Mouse (Mus musculus) stomach, postnatal 0 days (tissue): ENCODE measurements around the gene Vamp3. TPM values are rescaled to one million over a fixed set of nuclear protein-coding genes. Genes with fewer than 3 reads are reported as not detected.
A peak's percentile ranks its signal among the peaks of the same experiment; 100 is the strongest.
"Not testable (repeated sequence)": the region's sequence is repeated elsewhere in the genome, so short reads cannot be mapped to it uniquely, and the experiment has no call there.

Experiments
- ATAC-seq: fragments of 200-750 bp; cut with Nextera tagmentation; 2 replicates; pipeline ENCODE4 v1.8.0; 2017; ENCODE audit not compliant: low FRiP score, low TSS enrichment
- DNase-seq: peaks from one replicate; pipeline ENCODE4 v3.0.0-alpha.2; 2016; ENCODE audit warnings: low spot score
- H3K27ac ChIP-seq: fragments of 300-500 bp; sonication (generic); replicated peaks from 2 replicates; pipeline ENCODE4 v1.5.1; 2014; ENCODE audit warnings: mild to moderate bottlenecking, control low read depth
- H3K27me3 ChIP-seq: fragments of 300-500 bp; sonication (generic); 2 replicates; pipeline ENCODE4 v1.6.1; 2014; ENCODE audit warnings: low read length; ENCODE audit not compliant: control insufficient read depth, insufficient read depth
- H3K36me3 ChIP-seq: fragments of 300-500 bp; sonication (generic); 2 replicates; pipeline ENCODE4 v1.6.1; 2014; ENCODE audit warnings: low read length, mixed read lengths; ENCODE audit not compliant: control insufficient read depth, insufficient read depth
- H3K4me1 ChIP-seq: fragments of 300-500 bp; sonication (generic); replicated peaks from 2 replicates; pipeline ENCODE4 v1.6.1; 2014; ENCODE audit warnings: antibody characterized with exemption; ENCODE audit not compliant: control insufficient read depth, insufficient read depth
- H3K4me2 ChIP-seq: fragments of 300-500 bp; sonication (generic); replicated peaks from 2 replicates; pipeline ENCODE4 v1.6.1; 2014; ENCODE audit warnings: low read depth, mild to moderate bottlenecking, control low read depth, moderate library complexity
- H3K4me3 ChIP-seq: fragments of 300-500 bp; sonication (generic); 2 replicates; pipeline ENCODE4 v1.5.1; 2014; ENCODE audit warnings: low read depth, low read length, control low read depth
- H3K9ac ChIP-seq: fragments of 300-500 bp; sonication (generic); 2 replicates; pipeline ENCODE4 v1.6.1; 2014; ENCODE audit warnings: mild to moderate bottlenecking, low read length, control low read depth, mixed read lengths
- H3K9me3 ChIP-seq: fragments of 300-500 bp; sonication (generic); 2 replicates; pipeline ENCODE4 v1.6.1; 2016; ENCODE audit warnings: low read length; ENCODE audit not compliant: control insufficient read depth
- CTCF ChIP-seq: IDR thresholded peaks from 2 replicates; pipeline ENCODE4 v1.5.1; 2016; ENCODE audit warnings: antibody characterized with exemption, low read depth, mild to moderate bottlenecking, moderate library complexity
- EP300 ChIP-seq: optimal IDR thresholded peaks from 2 replicates; pipeline ENCODE3; 2016; ENCODE audit warnings: antibody characterized with exemption
- WGBS: fragments of 180-500 bp; shearing (Covaris S2); extraction: QIAGEN DNeasy Blood & Tissue Kit; methylation state at CpG from one replicate; pipeline ENCODE4 v1.1.7; 2014; 5-methylcytosine and 5-hydroxymethylcytosine counted together
- polyA plus RNA-seq: library from polyadenylated mRNA; unstranded; fragments of >200 nt; fragmentation: Nextera tagmentation; extraction: Ambion mirVana; gene quantifications from 2 replicates; pipeline ENCODE4 v1.2.1, GENCODE M21; 2015

Gene Vamp3
- polyA plus RNA-seq, 1 experiment from 2014 or later, result 105 TPM

GRCm38 (mm10) chr4:151024152-151024551, 33.6 kb downstream of the Vamp3 start:
- ATAC-seq, result no peak
- Histone ChIP-seq H3K4me3 (no peak overlapping the region), H3K9ac (no peak overlapping the region), H3K4me1 (no peaks in the 10 kb centered on the region), H3K27me3 (no peaks in the 10 kb centered on the region), H3K9me3 (no peaks in the 10 kb centered on the region), H3K4me2 (no peak overlapping the region), H3K27ac (no peak overlapping the region), H3K36me3 (peaks cover 9% of the 10 kb centered on the region; the same call in 1 of the 2 replicates)
- WGBS, result 65% methylated on average over 9 of the region's 9 CpGs
- DNase-seq, result no peak
- TF ChIP-seq EP300 (no peak), CTCF (no peak)

- H3K4me2 ChIP-seq, H3K27ac ChIP-seq, H3K9me3 ChIP-seq, H3K9ac ChIP-seq, H3K36me3 ChIP-seq, H3K4me1 ChIP-seq, H3K27me3 ChIP-seq, DNase-seq, ATAC-seq, H3K4me3 ChIP-seq: not testable (repeated sequence)
- WGBS, result 87% methylated on average over 1 of the region's 1 CpGs
Observed at GRCm38 (mm10) chr4:151017356-151017755, 40.4 kb downstream of the Vamp3 start.

- 87% methylated on average over 10 of the region's 10 CpGs for WGBS
- H3K27me3 ChIP-seq, result no peaks in the 10 kb centered on the region
- no peak for TF ChIP-seq EP300
- no peak for TF ChIP-seq CTCF
Observed at GRCm38 (mm10) chr4:151015946-151016345, 41.8 kb downstream of the Vamp3 start.

GRCm38 (mm10) chr4:151010316-151010715, 47.4 kb downstream of the Vamp3 start:
- H3K9me3 ChIP-seq, result no peaks in the 10 kb centered on the region
- H3K27ac ChIP-seq, result no peak overlapping the region
- no peak for DNase-seq
- no peaks in the 10 kb centered on the region for H3K27me3 ChIP-seq
- TF ChIP-seq EP300 (no peak), CTCF (no peak)
- no peaks in the 10 kb centered on the region; the same call in 1 of the 2 replicates for H3K36me3 ChIP-seq
- no peaks in the 10 kb centered on the region for H3K4me1 ChIP-seq
- WGBS, result 89% methylated on average over 7 of the region's 7 CpGs
- no peak for ATAC-seq
- H3K4me2 ChIP-seq, result no peak overlapping the region
- no peak overlapping the region for H3K9ac ChIP-seq
- H3K4me3 ChIP-seq, result no peak overlapping the region

More at GRCm38 (mm10) chr4:151015946-151016345, 41.8 kb downstream of the Vamp3 start:
- Histone ChIP-seq H3K9me3 (no peaks in the 10 kb centered on the region), H3K4me3 (no peak overlapping the region), H3K36me3 (peaks cover 5% of the 10 kb centered on the region; the same call in 1 of the 2 replicates), H3K4me1 (no peaks in the 10 kb centered on the region), H3K9ac (no peak overlapping the region), H3K27ac (no peak overlapping the region), H3K4me2 (no peak overlapping the region)
- ATAC-seq, result no peak
- no peak for DNase-seq

GRCm38 (mm10) chr4:151006945-151007344, 50.8 kb downstream of the Vamp3 start:
- WGBS, result 48% methylated on average over 6 of the region's 6 CpGs
- TF ChIP-seq CTCF, result peak; percentile 75
- TF ChIP-seq EP300, result no peak
- peak; percentile 71 for DNase-seq
- peak; percentile 50 for ATAC-seq
- H3K9ac ChIP-seq, result no peak overlapping the region
- no peaks in the 10 kb centered on the region for H3K9me3 ChIP-seq
- no peaks in the 10 kb centered on the region; the same call in 1 of the 2 replicates for H3K36me3 ChIP-seq
- no peak overlapping the region for H3K4me2 ChIP-seq
- H3K27me3 ChIP-seq, result no peaks in the 10 kb centered on the region
- H3K4me1 ChIP-seq, result no peaks in the 10 kb centered on the region
- H3K27ac ChIP-seq, result no peak overlapping the region
- no peak overlapping the region for H3K4me3 ChIP-seq

- Histone ChIP-seq H3K9me3 (no peaks in the 10 kb centered on the region), H3K36me3 (no peaks in the 10 kb centered on the region; the same call in 1 of the 2 replicates), H3K9ac (no peak overlapping the region), H3K27me3 (no peaks in the 10 kb centered on the region), H3K4me3 (no peak overlapping the region), H3K4me2 (no peak overlapping the region), H3K4me1 (no peaks in the 10 kb centered on the region), H3K27ac (no peak overlapping the region)
- TF ChIP-seq CTCF, result no peak
- TF ChIP-seq EP300, result no peak
- WGBS, result 90% methylated on average over 13 of the region's 13 CpGs
- no peak for DNase-seq
- ATAC-seq, result no peak
Observed at GRCm38 (mm10) chr4:151005656-151006318, 52.0 kb downstream of the Vamp3 start.
